Mouse (Mus musculus) granulocyte monocyte progenitor cell, adult 5-6 weeks (primary cell): ENCODE measurements around the gene Gm9008. TPM values are rescaled to one million over a fixed set of nuclear protein-coding genes. Genes with fewer than 3 reads are reported as not detected.
"Not testable (repeated sequence)": the region's sequence is repeated elsewhere in the genome, so short reads cannot be mapped to it uniquely, and the experiment has no call there.

Experiments
- ATAC-seq: replicated peaks from 2 replicates; pipeline ENCODE4 v1.8.0; 2016; ENCODE audit warnings: mild to moderate bottlenecking, moderate TSS enrichment, inconsistent platforms; ENCODE audit not compliant: poor library complexity, severe bottlenecking
- total RNA-seq, 2 experiments: library from RNA; stranded (forward) in 1 of 2; stranded (reverse) in 1 of 2; fragments of 200-712, 200-1000 nt in 1 of 2; fragments of >200 nt in 1 of 2; fragmentation: Nextera tagmentation in 1 of 2; gene quantifications; 2 replicates each; pipeline ENCODE4 v1.2.3; 2014 to 2017

Gm9008 gene
- total RNA-seq (2014; fragmentation: Nextera tagmentation) (0.60 TPM in 1 of 2 replicates, not detected in the other), total RNA-seq (2017) (not detected in 2 replicates)

DNA sequence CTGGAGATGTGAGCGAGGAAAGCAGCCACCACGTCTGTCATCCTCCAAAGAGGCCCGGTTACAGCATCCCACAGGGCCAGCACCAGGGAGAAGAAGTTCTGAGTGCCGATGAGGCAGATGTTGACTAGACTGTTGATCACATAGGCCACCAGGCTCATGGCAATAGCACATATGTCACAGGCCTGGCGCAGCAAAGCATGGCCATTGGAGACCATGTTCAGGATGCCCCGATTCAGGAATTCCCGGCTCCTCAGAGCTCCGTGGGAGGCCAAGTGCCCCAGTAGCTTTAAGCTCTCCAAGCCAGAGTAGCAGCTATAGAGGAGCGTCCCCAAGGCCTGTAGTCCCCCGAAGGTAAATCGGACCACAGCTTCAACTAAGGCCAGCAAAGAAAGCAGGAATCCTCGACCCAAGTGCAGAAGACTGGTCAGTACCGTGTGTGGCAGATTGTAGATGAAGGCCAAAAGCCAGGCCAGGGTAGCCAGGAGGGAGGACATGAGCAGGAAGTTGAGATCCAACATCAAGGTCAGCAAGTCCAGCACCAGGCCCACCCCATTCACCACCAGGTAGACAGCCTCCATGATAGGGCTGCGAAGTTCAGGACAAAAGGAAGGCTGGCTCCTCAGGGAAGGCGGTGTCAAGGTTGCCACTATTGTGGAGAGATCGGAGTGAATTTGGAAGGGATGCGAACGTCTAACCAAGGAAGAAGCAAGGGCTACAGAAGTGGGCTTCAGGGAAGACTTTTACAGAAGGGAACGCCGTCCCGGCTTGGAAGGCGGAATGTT is at the start of gene Gm9008:
Gene Gm9008 (minus strand): TSS at position 731 of the 782 bp plus-strand sequence.
- peak; percentile 20; the same call in 1 of the 2 replicates for ATAC-seq

DNA sequence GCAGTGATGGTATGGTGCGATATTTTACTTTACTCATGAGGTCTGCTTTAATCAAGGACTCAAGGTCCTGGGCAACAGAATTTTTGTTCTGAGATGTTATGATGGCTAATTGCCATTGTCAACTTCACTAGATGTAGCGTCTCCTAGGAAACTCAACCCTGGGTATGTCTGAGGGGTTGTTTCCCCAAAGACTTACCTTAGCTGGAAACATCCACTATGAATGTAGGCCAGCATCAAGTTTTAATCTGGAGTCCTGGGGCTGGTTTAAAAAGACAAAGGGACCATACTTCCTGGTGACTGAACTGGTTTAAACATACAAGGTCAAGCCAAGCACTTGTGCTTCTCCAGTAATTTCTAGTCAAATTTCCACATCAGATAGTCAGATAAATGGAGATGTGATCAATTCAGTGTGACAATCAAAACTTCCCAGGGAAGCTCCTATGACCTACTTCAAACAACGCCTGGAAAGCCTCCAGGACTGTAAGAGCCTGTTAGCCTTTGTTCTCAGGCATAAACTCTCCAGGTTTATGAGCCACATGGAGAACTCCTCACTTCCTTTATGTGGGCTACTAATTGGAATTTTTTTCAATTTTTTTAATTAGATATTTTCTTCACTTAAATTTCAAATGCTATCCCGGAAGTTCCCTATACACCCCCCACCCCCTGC is 24.5 kb upstream of the Gm9008 start:
- ATAC-seq, result no peak

DNA sequence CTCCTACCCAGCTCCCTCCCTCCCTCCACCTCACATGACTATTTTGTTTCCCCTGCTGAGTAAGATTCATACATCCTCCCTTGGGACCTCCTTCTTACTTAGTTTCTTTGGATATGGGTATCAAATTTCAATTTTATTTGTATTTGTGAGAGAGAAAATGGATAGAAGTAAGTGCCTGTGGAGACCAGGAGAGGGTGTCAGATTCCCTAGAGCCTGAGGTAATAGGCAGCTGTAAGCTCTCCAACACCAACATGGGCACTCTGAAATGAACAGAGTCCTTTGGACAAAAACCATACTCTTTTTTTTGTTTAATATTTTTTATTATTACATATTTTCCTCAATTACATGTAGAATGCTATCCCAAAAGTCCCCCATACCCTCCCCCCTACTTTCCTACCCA is 12.6 kb upstream of the Gm9008 start:
- ATAC-seq, result no peak

DNA sequence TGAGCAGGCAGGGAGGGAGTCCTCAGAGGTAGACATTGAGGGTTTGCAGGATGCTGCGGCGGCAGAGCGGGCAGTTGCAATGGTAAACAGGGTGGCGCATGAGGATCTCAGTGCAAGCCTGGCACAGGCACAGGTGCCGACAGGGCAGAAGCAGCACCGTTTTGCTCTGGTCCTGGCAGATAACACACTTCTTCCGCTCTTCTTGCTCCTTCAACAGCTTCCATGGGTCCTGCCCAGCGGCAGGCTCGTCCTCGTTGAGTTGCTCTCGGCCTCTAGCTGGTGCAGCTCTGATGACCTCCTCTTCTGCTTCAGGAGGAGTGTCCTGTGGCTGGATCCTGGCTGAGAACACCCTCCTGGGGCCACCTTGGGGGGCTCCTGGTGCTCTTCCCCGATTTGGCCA is 1.2 kb downstream of the Gm9008 start:
- ATAC-seq, result not testable (repeated sequence)

DNA sequence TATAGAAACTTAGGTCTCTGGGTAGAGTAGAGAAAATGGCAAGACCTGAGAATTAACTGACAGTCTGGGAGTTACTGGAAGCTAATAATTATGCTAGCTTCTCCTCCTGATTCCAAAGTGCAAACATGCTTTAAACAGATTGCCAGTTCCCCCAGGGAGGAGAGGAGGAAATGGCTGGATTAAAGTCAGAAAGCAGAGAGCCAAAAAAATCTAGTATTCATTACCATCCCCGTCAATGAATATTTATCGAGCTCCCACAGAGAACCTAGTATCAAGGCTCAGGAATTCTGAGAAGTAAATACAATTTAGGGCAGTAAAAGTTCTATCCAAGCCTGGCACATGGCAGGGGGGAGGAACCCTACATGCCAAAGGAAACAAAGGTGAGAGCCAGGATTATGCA is 29.4 kb downstream of the Gm9008 start:
- no peak for ATAC-seq
